Mouse (Mus musculus): Measurements from ENCODE around the gene Dusp28. TPM values are rescaled to one million over a fixed set of nuclear protein-coding genes. Genes with fewer than 3 reads are reported as not detected.

Gene Dusp28
- total RNA-seq, 1 experiment: 4.8 TPM

GRCm38 (mm10) chr1:92869985-92870384 is 36.8 kb upstream of the Dusp28 start:
- TF ChIP-seq HCFC1 (IDR thresholded peaks at IDR 0.05; ENCODE audit: borderline replicate concordance, insufficient read depth, low read length) (no peak), ZC3H11A (IDR thresholded peaks at IDR 0.05; ENCODE audit: borderline replicate concordance, low read depth, low read length) (no peak), CHD2 (IDR thresholded peaks at IDR 0.05; ENCODE audit: low read depth, low read length) (no peak), MAFK (IDR thresholded peaks at IDR 0.05; ENCODE audit: insufficient read depth, low read depth, low read length) (no peak), ZNF384 (IDR thresholded peaks at IDR 0.05; ENCODE audit: low read depth, low read length) (no peak)
- no peaks in the 10 kb centered on the region for H3K36me3 ChIP-seq (ENCODE audit: control insufficient read depth, insufficient read depth, low read length, poor library complexity, severe bottlenecking)
- in situ Hi-C loops (cut with MboI; ENCODE audit: low sequenced_read_pairs in 2 of 2, unreplicated experiment in 2 of 2): no loop called here
- no peak for DNase-seq (ENCODE audit: low read depth, low spot score)
- no peaks in the 10 kb centered on the region for H3K4me1 ChIP-seq (ENCODE audit: control insufficient read depth in 2 of 2, insufficient read depth in 2 of 2, low read length in 2 of 2, poor library complexity in 1 of 2)
- H3K4me3 ChIP-seq (ENCODE audit: insufficient read depth in 1 of 2, low read depth in 1 of 2, low read length in 2 of 2, poor library complexity in 1 of 2, severe bottlenecking in 1 of 2): no peak overlapping the region
- H3K9me3 ChIP-seq (ENCODE audit: control insufficient read depth, insufficient read depth, low read depth, low read length): no peaks in the 10 kb centered on the region
- no peak overlapping the region for H3K27ac ChIP-seq (ENCODE audit: insufficient read depth, low read depth, low read length, poor library complexity, severe bottlenecking)
- no peak overlapping the region for H3K9ac ChIP-seq (ENCODE audit: insufficient read depth, low read depth, low read length, poor library complexity, severe bottlenecking)

DNA sequence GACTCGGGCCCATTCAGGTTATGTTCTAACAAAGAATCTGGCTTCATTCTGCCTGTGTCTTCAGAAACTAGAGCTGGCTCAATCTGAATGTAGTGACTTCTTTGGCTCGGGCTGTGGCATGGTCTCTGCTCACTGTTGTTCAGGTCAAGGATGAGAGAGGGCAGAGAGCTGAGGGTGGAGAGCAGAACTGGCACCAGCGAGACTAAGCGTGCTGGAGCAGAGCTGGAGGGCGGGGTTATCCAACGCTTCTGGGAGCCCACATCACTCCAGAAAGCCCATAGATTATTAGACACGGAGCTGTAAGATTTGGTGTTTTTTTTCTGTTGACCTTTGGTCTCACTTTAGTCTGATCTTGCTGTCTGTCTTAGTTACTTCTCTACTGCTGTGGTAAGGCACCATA is 34.1 kb upstream of the Dusp28 start:
- no peaks in the 10 kb centered on the region for H3K36me3 ChIP-seq (ENCODE audit: control insufficient read depth, insufficient read depth, low read length, poor library complexity, severe bottlenecking)
- H3K4me1 ChIP-seq (ENCODE audit: control insufficient read depth in 2 of 2, insufficient read depth in 2 of 2, low read length in 2 of 2, poor library complexity in 1 of 2): no peaks in the 10 kb centered on the region
- H3K4me3 ChIP-seq (ENCODE audit: insufficient read depth in 1 of 2, low read depth in 1 of 2, low read length in 2 of 2, poor library complexity in 1 of 2, severe bottlenecking in 1 of 2): no peak overlapping the region
- in situ Hi-C loops (cut with MboI; ENCODE audit: low sequenced_read_pairs in 2 of 2, unreplicated experiment in 2 of 2): no loop called here
- no peak for TF ChIP-seq ZC3H11A (IDR thresholded peaks at IDR 0.05; ENCODE audit: borderline replicate concordance, low read depth, low read length)
- H3K9me3 ChIP-seq (ENCODE audit: control insufficient read depth, insufficient read depth, low read depth, low read length): no peaks in the 10 kb centered on the region
- H3K9ac ChIP-seq (ENCODE audit: insufficient read depth, low read depth, low read length, poor library complexity, severe bottlenecking): no peak overlapping the region
- H3K27ac ChIP-seq (ENCODE audit: insufficient read depth, low read depth, low read length, poor library complexity, severe bottlenecking): no peak overlapping the region
- DNase-seq (ENCODE audit: low read depth, low spot score): no peak

GRCm38 (mm10) chr1:92874011-92874410 is 32.8 kb upstream of the Dusp28 start:
- Histone ChIP-seq H3K9ac (ENCODE audit: insufficient read depth, low read depth, low read length, poor library complexity, severe bottlenecking) (no peak overlapping the region), H3K4me3 (ENCODE audit: insufficient read depth in 1 of 2, low read depth in 1 of 2, low read length in 2 of 2, poor library complexity in 1 of 2, severe bottlenecking in 1 of 2) (no peak overlapping the region), H3K9me3 (ENCODE audit: control insufficient read depth, insufficient read depth, low read depth, low read length) (no peaks in the 10 kb centered on the region), H3K36me3 (ENCODE audit: control insufficient read depth, insufficient read depth, low read length, poor library complexity, severe bottlenecking) (no peaks in the 10 kb centered on the region), H3K27ac (ENCODE audit: insufficient read depth, low read depth, low read length, poor library complexity, severe bottlenecking) (no peak overlapping the region), H3K4me1 (ENCODE audit: control insufficient read depth in 2 of 2, insufficient read depth in 2 of 2, low read length in 2 of 2, poor library complexity in 1 of 2) (no peaks in the 10 kb centered on the region)
- TF ChIP-seq MAFK (IDR thresholded peaks at IDR 0.05; ENCODE audit: insufficient read depth, low read depth, low read length) (no peak), ZNF384 (IDR thresholded peaks at IDR 0.05; ENCODE audit: low read depth, low read length) (no peak), HCFC1 (IDR thresholded peaks at IDR 0.05; ENCODE audit: borderline replicate concordance, insufficient read depth, low read length) (no peak), CHD2 (IDR thresholded peaks at IDR 0.05; ENCODE audit: low read depth, low read length) (no peak), ZC3H11A (IDR thresholded peaks at IDR 0.05; ENCODE audit: borderline replicate concordance, low read depth, low read length) (no peak)
- no peak for DNase-seq (ENCODE audit: low read depth, low spot score)
- in situ Hi-C loops (cut with MboI; ENCODE audit: low sequenced_read_pairs in 2 of 2, unreplicated experiment in 2 of 2): no loop called here

DNA sequence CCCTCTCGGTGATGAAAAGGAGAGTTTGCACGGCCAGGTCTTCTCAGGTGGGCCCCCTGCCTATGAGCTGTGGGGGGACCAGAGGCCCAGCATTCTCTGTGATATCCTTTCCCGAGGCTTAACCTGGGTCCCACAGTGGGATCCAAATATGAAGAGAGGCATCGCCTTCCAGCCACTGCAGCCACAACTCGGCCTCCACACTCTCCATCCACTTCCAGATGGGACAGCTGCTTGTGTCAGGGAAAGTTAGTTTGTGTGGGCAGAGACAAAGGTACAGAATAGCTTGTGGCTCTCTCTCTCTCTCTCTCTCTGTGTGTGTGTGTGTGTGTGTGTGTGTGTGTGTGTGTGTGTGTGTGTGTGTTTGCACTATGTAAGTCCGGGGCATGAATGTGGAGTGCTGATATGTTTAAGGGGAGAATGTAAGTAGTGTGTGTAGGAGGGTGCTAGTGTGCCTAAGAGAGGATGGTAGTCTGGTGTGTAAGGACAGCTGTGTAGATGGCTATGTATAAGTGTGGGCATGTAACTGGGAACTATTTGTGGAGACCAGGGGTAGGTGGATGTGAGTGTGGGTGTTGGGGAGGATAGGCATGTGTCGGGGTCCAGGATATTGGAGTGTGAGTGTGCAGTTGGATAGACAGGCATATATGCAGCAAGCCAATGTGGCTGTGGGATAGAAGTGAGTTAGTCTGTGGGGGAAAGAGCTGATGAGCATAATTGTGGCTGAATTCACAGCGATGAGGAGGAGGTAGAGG is 31.2 kb upstream of the Dusp28 start:
- Histone ChIP-seq H3K36me3 (ENCODE audit: control insufficient read depth, insufficient read depth, low read length, poor library complexity, severe bottlenecking) (no peaks in the 10 kb centered on the region), H3K9me3 (ENCODE audit: control insufficient read depth, insufficient read depth, low read depth, low read length) (no peaks in the 10 kb centered on the region), H3K27ac (ENCODE audit: insufficient read depth, low read depth, low read length, poor library complexity, severe bottlenecking) (no peak overlapping the region), H3K9ac (ENCODE audit: insufficient read depth, low read depth, low read length, poor library complexity, severe bottlenecking) (no peak overlapping the region), H3K4me1 (ENCODE audit: control insufficient read depth in 2 of 2, insufficient read depth in 2 of 2, low read length in 2 of 2, poor library complexity in 1 of 2) (no peaks in the 10 kb centered on the region), H3K4me3 (ENCODE audit: insufficient read depth in 1 of 2, low read depth in 1 of 2, low read length in 2 of 2, poor library complexity in 1 of 2, severe bottlenecking in 1 of 2) (no peak overlapping the region)
- DNase-seq (ENCODE audit: low read depth, low spot score): no peak
- in situ Hi-C loops (cut with MboI; ENCODE audit: low sequenced_read_pairs in 2 of 2, unreplicated experiment in 2 of 2): no loop called here
- TF ChIP-seq MAFK (IDR thresholded peaks at IDR 0.05; ENCODE audit: insufficient read depth, low read depth, low read length): no peak
- no peak for TF ChIP-seq ZNF384 (IDR thresholded peaks at IDR 0.05; ENCODE audit: low read depth, low read length)
- no peak for TF ChIP-seq HCFC1 (IDR thresholded peaks at IDR 0.05; ENCODE audit: borderline replicate concordance, insufficient read depth, low read length)
- no peak for TF ChIP-seq CHD2 (IDR thresholded peaks at IDR 0.05; ENCODE audit: low read depth, low read length)
- no peak for TF ChIP-seq ZC3H11A (IDR thresholded peaks at IDR 0.05; ENCODE audit: borderline replicate concordance, low read depth, low read length)

Data from ES-E14 (cell line).